Mouse (Mus musculus) neural tube, embryonic 12.5 days (tissue): ENCODE measurements around the gene Gm43720. TPM values are rescaled to one million over a fixed set of nuclear protein-coding genes. Genes with fewer than 3 reads are reported as not detected.
A peak's percentile ranks its signal among the peaks of the same experiment; 100 is the strongest.

ENCODE experiments used
- ATAC-seq: fragments of 200-750 bp; cut with Nextera tagmentation; 2 replicates; pipeline ENCODE4 v1.8.0; 2017; ENCODE audit warnings: low read depth, mild to moderate bottlenecking, moderate TSS enrichment, moderate library complexity; ENCODE audit not compliant: low FRiP score
- H3K27ac ChIP-seq: fragments of 300-500 bp; sonication (generic); 2 replicates; pipeline ENCODE4 v1.5.1; 2016
- H3K27me3 ChIP-seq: fragments of 300-500 bp; sonication (generic); replicated peaks from 2 replicates; pipeline ENCODE4 v1.6.1; 2016; ENCODE audit warnings: mild to moderate bottlenecking
- H3K36me3 ChIP-seq: fragments of 300-500 bp; sonication (generic); 2 replicates; pipeline ENCODE4 v1.6.1; 2016; ENCODE audit warnings: mild to moderate bottlenecking
- H3K4me1 ChIP-seq: fragments of 300-500 bp; sonication (generic); 2 replicates; pipeline ENCODE4 v1.6.1; 2016
- H3K4me2 ChIP-seq: fragments of 300-500 bp; sonication (generic); replicated peaks from 2 replicates; pipeline ENCODE4 v1.6.1; 2016; ENCODE audit warnings: mild to moderate bottlenecking
- H3K4me3 ChIP-seq: fragments of 300-500 bp; sonication (generic); 2 replicates; pipeline ENCODE4 v1.5.1; 2016
- H3K9ac ChIP-seq: fragments of 300-500 bp; sonication (generic); 2 replicates; pipeline ENCODE4 v1.6.1; 2016; ENCODE audit warnings: mild to moderate bottlenecking
- H3K9me3 ChIP-seq: fragments of 300-500 bp; sonication (generic); 2 replicates; pipeline ENCODE4 v1.6.1; 2016; ENCODE audit warnings: mild to moderate bottlenecking
- WGBS: fragments of 180-500 bp; shearing (Covaris S2); methylation state at CpG from one replicate; pipeline ENCODE4 v1.1.7; 2016; 5-methylcytosine and 5-hydroxymethylcytosine counted together
- polyA plus RNA-seq: library from polyadenylated mRNA; unstranded; fragments of >200 nt; fragmentation: Nextera tagmentation; extraction: Ambion mirVana; gene quantifications from 2 replicates; pipeline ENCODE4 v1.2.1, GENCODE M21; 2016

The Gm43720 gene
- polyA plus RNA-seq, 1 experiment from 2014 or later = 0.05 TPM

DNA sequence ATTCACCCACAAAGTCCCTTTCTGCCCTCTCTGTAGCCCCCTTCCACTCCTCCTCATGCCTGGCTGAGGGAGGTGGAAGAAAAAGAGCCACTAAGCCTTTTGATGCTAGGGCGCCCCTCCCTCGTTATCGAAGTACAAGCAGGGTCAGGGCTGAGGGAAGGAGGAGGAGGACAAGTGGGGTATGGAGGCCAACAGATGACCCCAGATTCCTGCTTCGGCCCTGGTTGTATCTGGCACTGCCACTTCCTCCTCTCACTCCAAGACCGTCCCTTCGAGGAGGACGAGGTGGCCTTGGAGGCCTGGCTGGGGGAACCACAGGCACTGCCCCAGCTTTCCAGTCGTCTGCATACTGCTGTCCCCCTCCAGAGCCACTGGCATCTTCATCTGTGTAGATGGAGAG is 5.6 kb downstream of the Gm43720 start:
- Histone ChIP-seq H3K4me1 (peaks cover 62% of the 10 kb centered on the region), H3K4me3 (no peak overlapping the region), H3K9me3 (no peaks in the 10 kb centered on the region), H3K27ac (no peak overlapping the region), H3K27me3 (no peaks in the 10 kb centered on the region), H3K9ac (no peak overlapping the region), H3K4me2 (no peak overlapping the region), H3K36me3 (peaks cover 35% of the 10 kb centered on the region)
- WGBS = 69% methylated on average over 8 of the region's 8 CpGs
- ATAC-seq = no peak

DNA sequence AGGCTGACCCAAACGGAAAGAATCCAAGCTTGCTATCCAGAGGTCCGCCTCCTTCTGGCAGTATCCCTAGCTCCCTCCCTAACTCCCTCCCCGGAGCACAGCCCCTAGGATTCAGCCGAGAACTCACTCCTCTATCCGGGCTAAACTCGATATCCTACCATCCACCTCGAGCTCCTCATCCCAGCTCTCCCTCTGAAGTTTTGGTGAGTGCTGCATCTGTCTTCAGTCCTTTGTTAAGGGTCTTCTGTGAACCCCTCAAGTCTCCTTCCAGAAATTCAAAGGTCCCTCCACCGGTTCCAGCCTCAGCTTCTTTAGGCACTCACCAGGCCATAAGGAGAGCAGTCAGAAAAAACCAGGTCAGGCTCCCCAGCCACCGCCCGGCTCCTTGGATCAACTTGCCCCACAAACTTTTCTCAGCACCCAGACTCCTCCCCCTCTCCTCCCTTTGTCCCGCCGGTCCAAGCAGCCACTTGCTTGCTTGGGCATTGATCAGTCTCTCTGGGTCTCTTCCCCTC is 7.3 kb downstream of the Gm43720 start, which contains the start of gene Gal3st4:
Gal3st4 (minus strand) TSS at position 432 of the 515 bp plus-strand sequence.
- no peak for ATAC-seq
- peaks cover 24% of the 10 kb centered on the region for H3K36me3 ChIP-seq
- H3K27me3 ChIP-seq = no peaks in the 10 kb centered on the region
- WGBS = 2% methylated on average over 12 of the region's 12 CpGs
- peak within 1 kb of the TSS; percentile 47 for H3K4me2 ChIP-seq
- H3K9ac ChIP-seq = peak within 1 kb of the TSS; percentile 42
- no peak within 1 kb of the TSS for H3K27ac ChIP-seq
- peaks cover 45% of the 10 kb centered on the region for H3K4me1 ChIP-seq
- peak within 1 kb of the TSS; percentile 14; the same call in 1 of the 2 replicates for H3K4me3 ChIP-seq
- no peaks in the 10 kb centered on the region for H3K9me3 ChIP-seq

DNA sequence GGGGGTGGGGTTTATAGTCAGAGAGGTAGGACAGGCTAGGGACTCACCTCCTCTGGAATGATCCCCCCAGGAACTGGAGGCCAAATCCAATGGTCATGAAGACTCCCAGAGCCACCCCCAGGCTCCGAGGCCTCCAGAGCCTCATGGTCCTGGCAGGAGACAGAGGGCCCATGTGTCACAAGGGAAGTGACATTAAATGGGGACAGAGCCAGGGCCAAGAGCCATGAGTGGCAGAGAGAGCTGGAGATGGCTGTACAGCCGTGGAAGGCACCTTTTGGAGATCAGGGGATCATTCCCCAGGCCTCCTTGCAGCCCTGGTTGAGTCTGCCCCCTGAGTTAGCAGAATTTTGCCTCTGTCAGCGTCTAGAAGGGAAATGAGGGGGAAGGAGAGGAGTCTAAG is 8.5 kb downstream of the Gm43720 start:
- no peaks in the 10 kb centered on the region for H3K9me3 ChIP-seq
- no peak overlapping the region for H3K9ac ChIP-seq
- peak overlapping the region; percentile 47; the same call in 1 of the 2 replicates for H3K4me2 ChIP-seq
- no peaks in the 10 kb centered on the region for H3K27me3 ChIP-seq
- no peak for ATAC-seq
- H3K4me1 ChIP-seq = peaks cover 33% of the 10 kb centered on the region
- WGBS = 69% methylated on average over 3 of the region's 3 CpGs
- peaks cover 12% of the 10 kb centered on the region for H3K36me3 ChIP-seq
- no peak overlapping the region for H3K27ac ChIP-seq
- no peak overlapping the region for H3K4me3 ChIP-seq

DNA sequence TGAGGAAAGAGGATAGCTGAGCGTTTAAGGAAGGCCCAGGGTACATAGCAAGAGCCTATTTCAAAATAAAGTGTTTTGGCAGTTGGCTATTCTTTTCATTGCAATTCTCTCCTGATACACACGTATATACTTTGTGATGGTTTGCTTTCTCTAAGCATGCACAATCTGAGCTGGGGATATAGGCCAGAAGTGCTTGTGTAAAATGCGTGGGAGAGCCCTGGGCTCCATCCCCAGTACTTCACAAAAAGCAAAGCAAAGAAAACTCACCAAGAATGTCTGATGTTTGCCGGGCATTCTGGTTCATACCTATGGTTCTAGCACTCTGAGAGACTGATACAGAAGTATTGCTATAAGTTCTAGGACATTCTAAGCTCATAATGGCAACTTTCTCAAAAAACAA is 10.8 kb downstream of the Gm43720 start:
- H3K36me3 ChIP-seq = peaks cover 9% of the 10 kb centered on the region
- no peak for ATAC-seq
- H3K9me3 ChIP-seq = no peaks in the 10 kb centered on the region
- H3K4me3 ChIP-seq = no peak overlapping the region
- H3K9ac ChIP-seq = no peak overlapping the region
- WGBS = 82% methylated on average over 4 of the region's 4 CpGs
- peaks cover 20% of the 10 kb centered on the region for H3K4me1 ChIP-seq
- no peaks in the 10 kb centered on the region for H3K27me3 ChIP-seq
- H3K27ac ChIP-seq = no peak overlapping the region
- no peak overlapping the region for H3K4me2 ChIP-seq

DNA sequence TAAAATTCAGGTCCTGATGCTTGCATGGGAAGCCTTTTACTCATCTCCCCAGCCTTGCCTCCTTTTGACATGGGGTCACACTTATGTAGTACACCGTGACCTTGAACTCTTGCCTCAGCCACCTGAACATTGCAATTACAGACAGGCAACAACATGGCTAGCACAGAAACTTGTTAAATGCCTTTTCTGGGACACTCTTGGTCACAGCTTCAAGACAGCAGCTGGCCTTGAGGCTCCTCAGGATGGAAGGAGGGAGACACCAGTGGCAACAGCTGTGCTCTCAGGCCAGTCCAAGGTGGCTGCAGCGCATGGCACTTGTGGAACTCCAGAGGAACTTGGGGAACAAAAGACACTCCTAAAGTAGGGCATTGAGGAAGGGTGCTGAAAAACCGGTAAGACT is 12.6 kb downstream of the Gm43720 start:
- H3K4me1 ChIP-seq = peaks cover 20% of the 10 kb centered on the region
- no peak overlapping the region for H3K9ac ChIP-seq
- H3K4me2 ChIP-seq = no peak overlapping the region
- peaks cover 10% of the 10 kb centered on the region for H3K36me3 ChIP-seq
- 89% methylated on average over 3 of the region's 3 CpGs for WGBS
- no peak for ATAC-seq
- no peak overlapping the region for H3K27ac ChIP-seq
- no peak overlapping the region for H3K4me3 ChIP-seq
- H3K27me3 ChIP-seq = no peaks in the 10 kb centered on the region
- no peaks in the 10 kb centered on the region for H3K9me3 ChIP-seq

DNA sequence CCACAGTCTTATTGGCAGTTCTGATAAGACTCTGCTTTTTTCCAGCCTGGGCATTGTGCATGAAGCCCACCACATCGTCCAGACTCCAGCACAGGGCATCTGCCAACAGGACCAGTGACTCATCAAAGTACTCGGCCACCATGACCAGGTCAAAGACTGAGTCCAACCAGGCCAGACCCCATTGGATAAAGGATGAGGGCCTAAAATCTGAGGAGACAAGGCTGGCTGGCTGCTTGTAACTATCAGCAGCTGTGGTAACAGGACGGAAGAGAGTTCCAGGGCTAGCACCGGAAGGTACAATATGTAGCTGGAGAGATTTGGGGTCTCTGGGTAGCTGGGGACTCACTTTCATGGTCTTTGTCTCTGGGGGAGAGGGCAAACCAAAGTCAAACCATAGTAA is 14.0 kb downstream of the Gm43720 start:
- no peak overlapping the region for H3K27ac ChIP-seq
- H3K9me3 ChIP-seq = no peaks in the 10 kb centered on the region
- H3K9ac ChIP-seq = no peak overlapping the region
- no peak overlapping the region for H3K4me2 ChIP-seq
- no peaks in the 10 kb centered on the region for H3K27me3 ChIP-seq
- H3K4me3 ChIP-seq = no peak overlapping the region
- WGBS = 97% methylated on average over 4 of the region's 4 CpGs
- peaks cover 24% of the 10 kb centered on the region for H3K36me3 ChIP-seq
- peaks cover 21% of the 10 kb centered on the region for H3K4me1 ChIP-seq
- no peak for ATAC-seq

DNA sequence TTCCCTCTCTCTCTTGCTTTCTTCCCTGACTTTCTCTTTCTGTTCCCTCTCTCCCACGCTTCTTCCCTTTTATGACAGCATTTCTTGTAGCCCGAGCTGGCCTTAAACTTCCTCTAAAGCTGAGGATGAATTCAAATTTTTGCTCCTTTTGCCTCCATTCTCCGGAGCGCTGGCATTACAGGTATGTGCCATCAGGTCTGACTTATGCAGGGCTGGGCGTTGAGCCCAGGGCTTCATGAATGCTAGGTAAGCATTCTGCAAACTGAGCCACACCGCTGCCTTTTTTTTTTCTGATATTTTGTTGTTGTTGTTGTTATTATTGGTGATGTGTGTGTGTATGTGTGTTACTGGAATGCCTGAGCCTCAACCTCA is 15.6 kb downstream of the Gm43720 start:
- peaks cover 21% of the 10 kb centered on the region for H3K4me1 ChIP-seq
- no peak overlapping the region for H3K27ac ChIP-seq
- no peaks in the 10 kb centered on the region for H3K9me3 ChIP-seq
- H3K36me3 ChIP-seq = peaks cover 39% of the 10 kb centered on the region
- no peaks in the 10 kb centered on the region for H3K27me3 ChIP-seq
- peak overlapping the region; percentile 100 for H3K4me2 ChIP-seq
- no peak for ATAC-seq
- H3K9ac ChIP-seq = peak overlapping the region; percentile 97
- peak overlapping the region; percentile 97 for H3K4me3 ChIP-seq
- WGBS = 13% methylated on average over 6 of the region's 6 CpGs

DNA sequence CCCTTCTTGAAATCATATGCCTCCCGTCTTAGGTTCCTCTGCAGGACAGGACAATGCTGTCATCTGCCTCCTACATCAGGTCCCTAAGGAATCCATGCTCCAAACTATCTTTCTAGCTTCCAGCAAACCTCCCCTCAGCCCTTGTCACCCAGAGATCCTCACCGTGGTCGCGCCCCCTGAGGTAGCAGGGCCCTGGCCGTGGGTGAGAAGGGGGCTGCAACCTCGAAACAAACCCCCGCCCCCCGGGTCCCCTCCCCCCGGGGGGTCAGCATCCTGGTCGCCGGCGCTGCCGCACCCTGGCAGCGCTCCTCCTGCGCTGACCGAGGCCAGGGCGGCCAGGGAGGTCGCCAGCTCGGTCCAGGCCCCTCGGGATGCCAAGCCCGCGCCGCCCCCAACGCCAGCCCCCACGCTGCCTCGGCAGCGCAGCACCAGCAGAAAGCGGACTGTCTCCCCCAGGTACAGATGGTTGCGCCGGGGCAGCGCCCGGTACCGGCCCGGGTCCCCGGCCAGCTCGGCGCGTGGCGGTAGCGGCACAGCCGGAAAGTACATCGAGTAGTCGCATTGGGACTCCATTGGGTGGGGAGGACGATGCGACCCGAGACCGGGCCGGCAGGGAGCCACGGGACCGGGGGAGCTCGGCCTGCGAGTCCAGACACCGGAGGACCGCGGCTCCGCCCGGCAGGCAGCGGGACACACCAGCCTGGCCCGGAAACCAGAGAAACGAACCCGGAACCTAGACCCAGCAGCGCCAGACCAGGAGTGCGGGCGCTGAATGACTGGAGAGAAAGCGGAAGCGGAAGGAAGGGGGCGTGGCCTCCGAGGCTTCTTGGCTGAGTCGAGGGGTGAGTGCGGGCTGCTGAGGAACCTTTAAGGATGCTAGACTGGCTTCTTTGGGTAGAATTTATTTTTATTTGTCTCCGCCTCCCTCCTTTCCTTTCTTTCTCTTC is 16.2 kb downstream of the Gm43720 start, which contains the start of gene BC037034:
BC037034 (minus strand) TSS at position 774 of the 947 bp plus-strand sequence.
- Histone ChIP-seq H3K9ac (peak within 1 kb of the TSS; percentile 97), H3K4me2 (peak within 1 kb of the TSS; percentile 100), H3K27ac (peak within 1 kb of the TSS; percentile 32; the same call in 1 of the 2 replicates), H3K4me3 (peak within 1 kb of the TSS; percentile 97), H3K27me3 (no peaks in the 10 kb centered on the region), H3K36me3 (peaks cover 46% of the 10 kb centered on the region), H3K4me1 (peaks cover 21% of the 10 kb centered on the region), H3K9me3 (no peaks in the 10 kb centered on the region)
- under 1% methylated on average over 65 of the region's 71 CpGs for WGBS
- ATAC-seq = peak; percentile 88

DNA sequence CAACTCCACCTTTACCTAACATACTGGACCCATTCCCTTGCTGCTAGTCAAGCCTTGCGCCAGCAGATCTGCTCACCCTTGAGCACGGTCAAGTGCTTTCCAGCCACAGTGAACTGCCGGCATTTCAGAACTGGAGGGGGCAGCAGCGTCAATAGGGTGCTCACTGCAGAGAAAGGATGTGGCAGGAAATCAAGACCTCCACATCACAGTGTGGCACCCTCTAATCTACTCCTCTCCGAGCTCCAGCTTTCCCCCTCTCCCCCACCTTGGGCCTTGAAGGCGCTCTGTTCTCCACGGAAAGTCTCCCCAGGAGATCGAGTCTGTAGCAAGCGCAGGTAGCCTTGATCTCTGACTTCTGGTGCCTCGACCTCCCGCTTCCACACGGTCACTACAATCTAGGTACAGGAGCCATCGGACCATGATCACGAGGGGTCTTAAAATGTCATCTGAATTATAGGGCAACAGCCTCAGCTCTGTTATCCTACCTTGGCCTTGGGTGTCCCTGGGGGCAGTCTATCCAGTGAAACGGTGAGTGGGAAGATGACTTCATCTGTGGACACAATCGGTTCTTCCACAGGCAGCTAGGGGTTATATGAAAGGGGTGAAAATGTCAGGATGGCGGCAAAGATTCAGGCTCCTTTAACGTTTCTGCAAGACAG is 17.0 kb downstream of the Gm43720 start:
- Histone ChIP-seq H3K9me3 (no peaks in the 10 kb centered on the region), H3K4me3 (peak overlapping the region; percentile 97), H3K27me3 (no peaks in the 10 kb centered on the region), H3K9ac (peak overlapping the region; percentile 97), H3K36me3 (peaks cover 52% of the 10 kb centered on the region), H3K4me2 (peak overlapping the region; percentile 100), H3K27ac (no peak overlapping the region), H3K4me1 (peaks cover 21% of the 10 kb centered on the region)
- WGBS = 72% methylated on average over 18 of the region's 18 CpGs
- no peak for ATAC-seq

DNA sequence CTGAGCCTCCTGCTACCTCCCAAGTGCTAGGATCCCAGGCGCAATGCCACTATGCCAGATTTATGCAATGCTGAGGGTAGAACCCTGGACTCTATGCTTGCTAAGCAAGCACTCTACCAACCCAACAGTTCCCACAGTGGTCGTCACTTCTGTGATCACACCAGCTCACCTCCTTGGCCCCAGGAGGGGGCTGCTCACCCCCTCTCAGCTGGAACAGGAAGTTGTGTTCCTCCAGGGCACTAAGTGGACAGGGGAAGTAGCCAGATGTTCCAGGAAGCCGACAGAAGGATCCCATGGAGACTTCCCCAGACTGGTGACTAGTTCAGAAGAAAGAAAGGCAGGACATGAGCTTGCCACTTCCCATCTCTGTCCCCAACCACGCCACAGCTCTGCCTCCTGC is 17.8 kb downstream of the Gm43720 start:
- H3K4me3 ChIP-seq = no peak overlapping the region
- peaks cover 52% of the 10 kb centered on the region for H3K36me3 ChIP-seq
- no peaks in the 10 kb centered on the region for H3K27me3 ChIP-seq
- no peak overlapping the region for H3K27ac ChIP-seq
- 87% methylated on average over 4 of the region's 4 CpGs for WGBS
- peaks cover 22% of the 10 kb centered on the region for H3K4me1 ChIP-seq
- H3K9ac ChIP-seq = peak overlapping the region; percentile 97; the same call in 1 of the 2 replicates
- no peak for ATAC-seq
- peak overlapping the region; percentile 100 for H3K4me2 ChIP-seq
- H3K9me3 ChIP-seq = no peaks in the 10 kb centered on the region

DNA sequence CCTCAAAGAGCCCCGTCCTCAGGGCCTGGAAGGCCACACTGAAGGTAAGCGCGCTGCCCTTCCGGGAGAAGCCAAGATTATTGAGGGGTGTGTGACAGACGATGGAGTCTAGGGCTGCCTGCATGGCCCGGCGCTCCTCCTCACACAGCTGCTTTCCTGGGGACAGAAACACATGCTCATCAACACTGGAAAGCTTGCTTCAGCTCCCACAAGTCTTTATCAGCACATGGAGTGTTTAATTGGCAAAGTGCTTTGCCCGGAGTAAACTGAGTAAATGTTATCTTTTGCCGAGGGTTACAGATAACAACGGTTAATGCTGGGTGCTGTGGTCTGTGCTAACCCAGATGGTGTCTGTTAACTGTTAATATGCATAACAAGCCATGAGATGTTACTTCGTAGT is 18.9 kb downstream of the Gm43720 start:
- 92% methylated on average over 11 of the region's 11 CpGs for WGBS
- no peak for ATAC-seq

DNA sequence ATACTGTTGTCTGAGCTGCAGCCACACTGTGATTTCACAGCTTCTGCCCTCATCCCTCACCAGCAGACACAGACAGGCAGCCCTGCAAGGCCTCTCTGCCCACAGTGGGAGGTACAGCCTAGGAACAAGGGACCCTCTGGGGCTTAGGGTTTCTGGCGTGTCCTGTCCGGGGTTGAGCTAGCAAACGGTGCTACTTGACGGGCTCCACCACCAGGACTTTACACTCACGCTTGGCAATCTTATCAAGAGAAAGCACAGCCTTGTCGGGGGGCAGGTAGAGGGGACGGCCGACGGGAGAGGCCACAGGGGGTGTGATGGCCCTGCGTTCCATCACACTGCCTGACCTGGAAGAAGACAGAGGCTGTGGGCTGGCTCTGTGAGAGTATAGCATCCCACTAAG is 19.7 kb downstream of the Gm43720 start:
- Histone ChIP-seq H3K27me3 (no peaks in the 10 kb centered on the region), H3K36me3 (peaks cover 44% of the 10 kb centered on the region), H3K4me2 (no peak overlapping the region; the same call in 1 of the 2 replicates), H3K9me3 (no peaks in the 10 kb centered on the region), H3K27ac (no peak overlapping the region), H3K9ac (0 out of 2 replicates have a peak overlapping the region, but pooled peaks have one; percentile 13), H3K4me3 (0 out of 2 replicates have a peak overlapping the region, but pooled peaks have one; percentile 5), H3K4me1 (peaks cover 34% of the 10 kb centered on the region)
- ATAC-seq = no peak
- 86% methylated on average over 10 of the region's 10 CpGs for WGBS

More for the DNA sequence above, 18.9 kb downstream of the Gm43720 start:
- H3K27ac ChIP-seq = no peak overlapping the region
- no peak overlapping the region for H3K9ac ChIP-seq
- no peaks in the 10 kb centered on the region for H3K9me3 ChIP-seq
- H3K4me1 ChIP-seq = peaks cover 34% of the 10 kb centered on the region
- no peak overlapping the region for H3K4me2 ChIP-seq
- no peaks in the 10 kb centered on the region for H3K27me3 ChIP-seq
- H3K36me3 ChIP-seq = peaks cover 47% of the 10 kb centered on the region
- no peak overlapping the region for H3K4me3 ChIP-seq
